Mouse (Mus musculus): ENCODE measurements around the gene Pced1b. TPM values are rescaled to one million over a fixed set of nuclear protein-coding genes. Genes with fewer than 3 reads are reported as not detected.
A peak's percentile ranks its signal among the peaks of the same experiment; 100 is the strongest.

The Pced1b gene
- total and polyA plus RNA-seq, 3 experiments, result 3.6 to 3.9 (median 3.8) TPM

- no peaks in the 10 kb centered on the region for H3K79me2 ChIP-seq (replicated peaks; ENCODE audit: control insufficient read depth, insufficient read depth, low read length)
- no peak overlapping the region for H3K4me3 ChIP-seq
- intact Hi-C loops (cut with DNase I), result loop anchor here (5.0 kb wide), 1 partner anchor 127 kb away; the partner anchor contains the start of genes Amigo2 and Pced1b
- no peak overlapping the region; the same call in 1 of the 2 replicates for H3K9ac ChIP-seq (ENCODE audit: low read depth, low read length)
- WGBS, result 73% methylated on average over 8 of the region's 8 CpGs
- DNase-seq, result no peak
- TF ChIP-seq EP300 (IDR thresholded peaks at IDR 0.05; ENCODE audit: insufficient read depth, low read depth, low read length) (no peak), CTCF (IDR thresholded peaks at IDR 0.05) (no peak)
- H3K36me3 ChIP-seq (ENCODE audit: control insufficient read depth, insufficient read depth, low read length), result no peaks in the 10 kb centered on the region
- peaks cover 1% of the 10 kb centered on the region for H3K4me1 ChIP-seq (ENCODE audit: control insufficient read depth, insufficient read depth, low read length)
- H3K27me3 ChIP-seq (ENCODE audit: control insufficient read depth, insufficient read depth, low read length), result no peaks in the 10 kb centered on the region
- H3K27ac ChIP-seq, result peak overlapping the region; percentile 57
Observed at GRCm38 (mm10) chr15:97374085-97374844, 127.4 kb downstream of the Pced1b start.

GRCm38 (mm10) chr15:97374845-97375720 lies 128.2 kb downstream of the Pced1b start:
- peaks cover 1% of the 10 kb centered on the region for H3K4me1 ChIP-seq (ENCODE audit: control insufficient read depth, insufficient read depth, low read length)
- H3K27ac ChIP-seq, result no peak overlapping the region
- H3K79me2 ChIP-seq (replicated peaks; ENCODE audit: control insufficient read depth, insufficient read depth, low read length), result no peaks in the 10 kb centered on the region
- H3K27me3 ChIP-seq (ENCODE audit: control insufficient read depth, insufficient read depth, low read length), result no peaks in the 10 kb centered on the region
- H3K9ac ChIP-seq (ENCODE audit: low read depth, low read length), result no peak overlapping the region
- no peak for DNase-seq
- TF ChIP-seq CTCF (IDR thresholded peaks at IDR 0.05), result no peak
- TF ChIP-seq EP300 (IDR thresholded peaks at IDR 0.05; ENCODE audit: insufficient read depth, low read depth, low read length), result no peak
- TF ChIP-seq POLR2A (IDR thresholded peaks at IDR 0.05; ENCODE audit: insufficient read depth, low read depth, low read length), result no peak
- no peak overlapping the region for H3K4me3 ChIP-seq
- 95% methylated on average over 15 of the region's 15 CpGs for WGBS
- H3K36me3 ChIP-seq (ENCODE audit: control insufficient read depth, insufficient read depth, low read length), result no peaks in the 10 kb centered on the region
- intact Hi-C loops (cut with DNase I), result loop anchor here (5.0 kb wide), 1 partner anchor 128 kb away; the partner anchor contains the start of genes Amigo2 and Pced1b

DNA sequence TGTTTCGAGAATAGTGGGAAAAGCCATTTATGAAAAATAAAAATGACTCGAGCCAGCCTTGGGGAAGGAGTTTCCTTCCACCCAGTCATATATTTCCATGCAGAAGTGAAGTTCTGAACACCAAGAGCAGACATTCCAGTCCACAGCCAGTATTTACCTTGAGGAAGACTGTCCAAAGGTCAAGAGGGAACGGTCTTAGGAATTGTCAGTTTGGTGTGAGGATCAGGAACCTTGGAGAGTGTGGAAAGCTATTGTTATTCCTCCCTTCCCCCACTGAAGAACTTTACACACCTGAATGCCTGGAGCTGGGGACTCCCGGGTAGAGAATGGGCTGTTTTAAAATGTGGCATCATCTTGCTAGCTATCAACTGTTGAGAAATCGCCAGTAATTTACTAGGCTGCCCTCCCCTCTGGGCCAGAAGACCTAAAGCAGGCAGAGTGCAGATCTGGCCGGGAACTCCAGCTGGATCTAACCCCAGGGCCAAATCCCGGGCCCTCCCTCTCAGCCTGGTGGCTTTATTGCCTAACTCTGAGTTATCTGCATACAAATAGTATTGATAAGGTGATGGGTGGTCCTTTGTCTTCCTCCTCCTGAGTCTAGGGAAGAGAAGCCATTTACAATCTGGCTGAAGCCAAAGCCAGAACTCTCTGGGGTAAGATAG lies 129.3 kb downstream of the Pced1b start:
- 64% methylated on average over 7 of the region's 7 CpGs for WGBS
- no peak overlapping the region for H3K9ac ChIP-seq (ENCODE audit: low read depth, low read length)
- intact Hi-C loops (cut with DNase I), result no loop called here
- H3K27me3 ChIP-seq (ENCODE audit: control insufficient read depth, insufficient read depth, low read length), result no peaks in the 10 kb centered on the region
- H3K27ac ChIP-seq, result peak overlapping the region; percentile 4; the same call in 1 of the 2 replicates
- TF ChIP-seq EP300 (IDR thresholded peaks at IDR 0.05; ENCODE audit: insufficient read depth, low read depth, low read length) (no peak), CTCF (IDR thresholded peaks at IDR 0.05) (no peak), POLR2A (IDR thresholded peaks at IDR 0.05; ENCODE audit: insufficient read depth, low read depth, low read length) (no peak)
- no peaks in the 10 kb centered on the region for H3K79me2 ChIP-seq (replicated peaks; ENCODE audit: control insufficient read depth, insufficient read depth, low read length)
- DNase-seq, result no peak
- no peaks in the 10 kb centered on the region for H3K36me3 ChIP-seq (ENCODE audit: control insufficient read depth, insufficient read depth, low read length)
- peaks cover 1% of the 10 kb centered on the region for H3K4me1 ChIP-seq (ENCODE audit: control insufficient read depth, insufficient read depth, low read length)
- H3K4me3 ChIP-seq, result no peak overlapping the region

- peak; percentile 25 to 37 for DNase-seq
- intact Hi-C loops (cut with DNase I), result no loop called here
Observed at GRCm38 (mm10) chr15:97376792-97377222, 129.9 kb downstream of the Pced1b start.

GRCm38 (mm10) chr15:97378061-97378460 lies 131.2 kb downstream of the Pced1b start:
- TF ChIP-seq POLR2A (IDR thresholded peaks at IDR 0.05; ENCODE audit: insufficient read depth, low read depth, low read length) (no peak), EP300 (IDR thresholded peaks at IDR 0.05; ENCODE audit: insufficient read depth, low read depth, low read length) (no peak), CTCF (IDR thresholded peaks at IDR 0.05) (no peak)
- 94% methylated on average over 4 of the region's 4 CpGs for WGBS
- no peak overlapping the region for H3K27ac ChIP-seq
- H3K79me2 ChIP-seq (replicated peaks; ENCODE audit: control insufficient read depth, insufficient read depth, low read length), result no peaks in the 10 kb centered on the region
- no peak overlapping the region for H3K4me3 ChIP-seq
- peaks cover 1% of the 10 kb centered on the region for H3K4me1 ChIP-seq (ENCODE audit: control insufficient read depth, insufficient read depth, low read length)
- H3K36me3 ChIP-seq (ENCODE audit: control insufficient read depth, insufficient read depth, low read length), result no peaks in the 10 kb centered on the region
- no peak overlapping the region for H3K9ac ChIP-seq (ENCODE audit: low read depth, low read length)
- intact Hi-C loops (cut with DNase I), result no loop called here
- no peaks in the 10 kb centered on the region for H3K27me3 ChIP-seq (ENCODE audit: control insufficient read depth, insufficient read depth, low read length)
- no peak for DNase-seq

More at GRCm38 (mm10) chr15:97376792-97377222, 129.9 kb downstream of the Pced1b start:
- Histone ChIP-seq H3K27ac (peak overlapping the region; percentile 4; the same call in 1 of the 2 replicates), H3K79me2 (replicated peaks; ENCODE audit: control insufficient read depth, insufficient read depth, low read length) (no peaks in the 10 kb centered on the region), H3K36me3 (ENCODE audit: control insufficient read depth, insufficient read depth, low read length) (no peaks in the 10 kb centered on the region), H3K9ac (ENCODE audit: low read depth, low read length) (peak overlapping the region; percentile 47; the same call in 1 of the 2 replicates), H3K4me3 (no peak overlapping the region), H3K4me1 (ENCODE audit: control insufficient read depth, insufficient read depth, low read length) (peaks cover 1% of the 10 kb centered on the region), H3K27me3 (ENCODE audit: control insufficient read depth, insufficient read depth, low read length) (no peaks in the 10 kb centered on the region)
- WGBS, result 26% methylated on average over 19 of the region's 19 CpGs
- TF ChIP-seq POLR2A (IDR thresholded peaks at IDR 0.05; ENCODE audit: insufficient read depth, low read depth, low read length) (no peak), EP300 (IDR thresholded peaks at IDR 0.05; ENCODE audit: insufficient read depth, low read depth, low read length) (no peak), CTCF (IDR thresholded peaks at IDR 0.05) (no peak)

Data from heart, adult 2 months (tissue).